Mouse (Mus musculus) liver, postnatal 0 days (tissue): ENCODE measurements around the gene Col6a1. TPM values are rescaled to one million over a fixed set of nuclear protein-coding genes. Genes with fewer than 3 reads are reported as not detected.

Experiments used
- ATAC-seq: fragments of 200-750 bp; cut with Nextera tagmentation; 2 replicates; pipeline ENCODE4 v1.8.0; 2017; ENCODE audit warnings: mild to moderate bottlenecking, moderate library complexity
- DNase-seq: peaks from one replicate; pipeline ENCODE4 v3.0.0-alpha.2; 2016
- H3K27ac ChIP-seq: fragments of 300-500 bp; sonication (generic); 2 replicates; pipeline ENCODE4 v1.5.1; 2014; ENCODE audit warnings: antibody characterized with exemption, moderate library complexity, mild to moderate bottlenecking, low read depth
- H3K27me3 ChIP-seq: fragments of 300-500 bp; sonication (generic); 2 replicates; pipeline ENCODE4 v1.6.1; 2014; ENCODE audit warnings: low read length, control low read depth, mixed read lengths; ENCODE audit not compliant: insufficient read depth
- H3K36me3 ChIP-seq: fragments of 300-500 bp; sonication (generic); replicated peaks from 2 replicates; pipeline ENCODE4 v1.6.1; 2014; ENCODE audit warnings: mild to moderate bottlenecking, control low read depth, low read length, moderate library complexity, mixed read lengths; ENCODE audit not compliant: insufficient read depth
- H3K4me1 ChIP-seq: fragments of 300-500 bp; sonication (generic); 2 replicates; pipeline ENCODE4 v1.6.1; 2014; ENCODE audit warnings: antibody characterized with exemption, mild to moderate bottlenecking, control low read depth; ENCODE audit not compliant: insufficient read depth
- H3K4me2 ChIP-seq: fragments of 300-500 bp; sonication (generic); 2 replicates; pipeline ENCODE4 v1.6.1; 2014; ENCODE audit warnings: low read depth, mild to moderate bottlenecking, low read length, moderate library complexity, mixed read lengths
- H3K4me3 ChIP-seq: fragments of 300-500 bp; sonication (generic); 2 replicates; pipeline ENCODE4 v1.5.1; 2014; ENCODE audit warnings: low read depth, low read length
- H3K9ac ChIP-seq: fragments of 300-500 bp; sonication (generic); replicated peaks from 2 replicates; pipeline ENCODE4 v1.6.1; 2014; ENCODE audit warnings: mild to moderate bottlenecking, moderate library complexity
- H3K9me3 ChIP-seq: fragments of 300-500 bp; sonication (generic); 2 replicates; pipeline ENCODE4 v1.6.1; 2016; ENCODE audit warnings: mild to moderate bottlenecking, control low read depth, low read length, mixed read lengths
- CTCF ChIP-seq: sonication (generic); IDR thresholded peaks from 2 replicates; pipeline ENCODE4 v1.5.1; 2016; ENCODE audit warnings: antibody characterized with exemption, low read depth
- EP300 ChIP-seq: IDR thresholded peaks from 2 replicates; pipeline ENCODE4 v1.6.1; 2016; ENCODE audit warnings: antibody characterized with exemption, low read depth, mild to moderate bottlenecking
- WGBS: fragments of 180-500 bp; shearing (Covaris S2); extraction: QIAGEN DNeasy Blood & Tissue Kit; methylation state at CpG from one replicate; pipeline ENCODE4 v1.1.7; 2014; ENCODE audit not compliant: insufficient replicate concordance; 5-methylcytosine and 5-hydroxymethylcytosine counted together
- polyA plus RNA-seq: library from polyadenylated mRNA; unstranded; fragments of >200 nt; fragmentation: Nextera tagmentation; extraction: Ambion mirVana; gene quantifications from 2 replicates; pipeline ENCODE4 v1.2.1, GENCODE M21; 2015

The Col6a1 gene
- polyA plus RNA-seq, 1 experiment from 2014 or later = 8.7 TPM

DNA sequence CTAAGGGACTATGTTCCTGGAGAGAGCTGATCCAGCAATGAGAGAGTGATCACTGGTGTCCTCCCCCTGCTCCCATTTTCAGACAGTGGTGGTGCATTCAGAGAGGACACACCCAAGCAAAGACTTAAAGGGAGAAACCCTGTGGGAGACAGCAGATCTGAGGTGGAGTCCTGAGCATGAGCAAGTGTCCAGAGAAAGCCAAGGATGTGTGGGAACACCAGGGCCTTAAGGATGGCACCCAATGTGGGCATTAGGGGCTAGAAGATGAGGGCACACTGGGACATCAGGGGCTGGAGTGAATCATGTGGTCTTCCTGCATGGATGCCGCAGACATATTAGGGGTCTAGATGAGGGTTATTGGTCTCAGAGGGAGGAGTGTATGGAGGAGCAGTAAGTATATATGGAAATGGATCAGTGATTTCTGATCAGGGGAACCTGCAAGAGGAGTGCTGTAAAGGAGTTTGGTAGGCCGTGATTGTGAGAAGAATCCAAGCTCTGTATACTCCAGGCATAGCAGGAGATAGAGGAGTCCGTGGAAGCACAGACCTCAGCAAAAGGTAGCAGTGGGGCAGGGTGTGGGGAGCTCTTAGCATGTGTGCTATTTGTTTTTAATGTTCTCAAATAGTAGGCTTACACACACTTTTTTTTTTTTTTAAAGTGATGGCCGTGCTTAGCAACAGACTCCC lies 57.6 kb downstream of the Col6a1 start:
- 72% methylated on average over 4 of the region's 4 CpGs for WGBS

DNA sequence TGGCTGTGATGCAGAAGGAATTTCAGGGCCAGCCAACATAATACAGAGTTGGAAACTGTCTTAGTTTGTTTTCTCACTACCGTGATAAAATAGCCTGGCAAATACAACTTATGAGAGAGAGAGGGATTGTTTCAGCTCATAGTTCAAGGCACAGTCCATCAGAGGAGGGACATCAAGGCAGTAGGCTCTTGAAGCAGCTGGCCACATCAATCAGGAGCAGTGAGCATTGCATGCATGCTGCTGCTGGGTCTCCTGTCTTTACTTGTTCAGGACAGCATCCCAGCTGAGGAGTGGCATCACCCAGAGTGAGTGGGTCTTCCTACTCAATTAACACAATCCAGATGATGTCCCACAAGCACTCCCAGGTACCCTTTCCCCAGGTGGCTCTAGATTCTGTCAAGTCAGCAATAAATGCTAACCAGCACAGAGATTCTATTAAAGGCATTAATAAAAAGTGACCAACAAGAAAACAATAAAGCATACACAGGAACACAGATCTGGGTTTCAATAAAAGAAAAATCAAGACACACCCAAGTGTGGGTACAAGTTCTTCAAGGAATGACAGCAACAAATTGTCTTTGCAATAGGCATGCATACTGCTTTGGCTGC lies 58.7 kb downstream of the Col6a1 start:
- H3K4me3 ChIP-seq = no peak overlapping the region
- no peaks in the 10 kb centered on the region for H3K27me3 ChIP-seq
- ATAC-seq = no peak
- WGBS = 71% methylated on average over 1 of the region's 1 CpGs
- H3K9ac ChIP-seq = no peak overlapping the region
- H3K4me2 ChIP-seq = no peak overlapping the region
- no peak for TF ChIP-seq CTCF
- TF ChIP-seq EP300 = no peak
- H3K36me3 ChIP-seq = no peaks in the 10 kb centered on the region
- H3K9me3 ChIP-seq = peaks cover 12% of the 10 kb centered on the region
- no peaks in the 10 kb centered on the region for H3K4me1 ChIP-seq
- no peak overlapping the region for H3K27ac ChIP-seq
- DNase-seq = no peak

More for the DNA sequence above, 57.6 kb downstream of the Col6a1 start:
- no peak overlapping the region for H3K27ac ChIP-seq
- no peaks in the 10 kb centered on the region for H3K4me1 ChIP-seq
- H3K4me3 ChIP-seq = no peak overlapping the region
- no peaks in the 10 kb centered on the region for H3K36me3 ChIP-seq
- ATAC-seq (no peak), DNase-seq (no peak)
- H3K27me3 ChIP-seq = no peaks in the 10 kb centered on the region
- TF ChIP-seq CTCF = no peak
- TF ChIP-seq EP300 = no peak
- peaks cover 12% of the 10 kb centered on the region for H3K9me3 ChIP-seq
- H3K4me2 ChIP-seq = no peak overlapping the region
- H3K9ac ChIP-seq = no peak overlapping the region

DNA sequence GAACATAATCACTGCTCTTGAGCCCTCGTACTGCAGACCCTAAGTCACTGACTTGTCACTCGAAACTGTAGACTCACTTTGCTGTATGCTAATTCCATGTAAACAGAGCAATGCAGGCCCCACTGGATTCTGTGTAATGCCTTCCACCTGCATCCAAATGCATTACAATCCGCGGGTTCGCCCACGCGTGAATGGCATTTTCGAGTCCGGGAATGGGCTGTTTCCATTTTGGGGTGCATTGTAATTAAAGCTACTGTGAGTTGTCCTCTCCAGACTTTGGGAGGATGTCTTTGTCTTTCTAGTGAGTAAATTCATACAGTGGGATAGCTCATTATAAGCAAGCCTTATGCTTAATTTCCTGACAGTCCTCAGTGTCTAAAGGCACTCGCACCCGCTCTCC lies 60.4 kb downstream of the Col6a1 start:
- Histone ChIP-seq H3K9ac (no peak overlapping the region), H3K36me3 (no peaks in the 10 kb centered on the region), H3K9me3 (peaks cover 12% of the 10 kb centered on the region), H3K4me1 (no peaks in the 10 kb centered on the region), H3K4me2 (no peak overlapping the region), H3K27ac (no peak overlapping the region), H3K27me3 (no peaks in the 10 kb centered on the region), H3K4me3 (no peak overlapping the region)
- peak; percentile 4 for DNase-seq
- ATAC-seq = no peak
- WGBS = 90% methylated on average over 11 of the region's 11 CpGs
- no peak for TF ChIP-seq CTCF
- no peak for TF ChIP-seq EP300

DNA sequence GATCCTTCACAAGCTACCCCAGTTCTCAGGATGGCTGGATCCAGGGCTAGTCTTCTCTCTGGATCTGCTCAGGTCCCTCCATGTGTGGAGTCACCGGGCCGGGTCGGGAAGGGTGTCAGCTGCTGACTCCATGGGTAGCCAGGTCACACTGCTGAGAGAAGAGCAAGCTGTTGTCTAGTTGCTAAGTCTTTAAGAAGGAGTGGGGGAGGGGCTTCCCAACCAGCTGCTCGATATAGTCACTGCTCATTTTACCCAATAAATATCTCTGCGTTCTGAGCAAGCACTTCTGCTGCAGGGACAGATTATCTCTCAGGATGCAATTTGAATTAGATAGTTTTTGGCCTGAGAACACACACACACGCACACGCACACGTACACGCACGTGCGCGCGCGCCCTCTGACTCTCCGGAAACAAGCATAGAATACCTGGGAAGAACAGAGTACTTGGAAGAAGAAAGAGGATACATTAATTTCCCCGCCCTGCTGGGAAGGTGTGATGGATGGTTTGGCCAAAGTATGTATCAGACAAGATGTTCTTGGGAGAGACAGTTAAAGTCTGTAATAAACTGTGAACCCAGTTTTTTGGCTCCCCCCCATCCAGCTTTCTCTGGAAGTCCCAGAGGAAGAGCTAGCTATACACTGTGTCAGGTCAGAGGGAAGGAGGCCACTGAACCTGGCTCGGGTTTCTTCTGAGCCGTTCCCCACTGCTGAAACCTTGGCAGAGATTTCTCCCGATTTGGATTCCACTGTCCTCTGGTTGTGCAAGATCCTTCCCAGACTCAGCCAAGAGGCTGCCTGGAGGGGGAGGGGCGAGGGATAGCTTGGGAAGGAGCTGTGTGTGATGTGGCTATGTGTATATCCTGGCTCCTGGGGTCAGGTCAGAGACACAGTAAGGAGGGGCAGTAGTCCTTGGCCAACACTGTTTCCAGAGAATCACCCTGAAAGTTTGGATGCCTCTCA lies 61.5 kb downstream of the Col6a1 start:
- ATAC-seq = no peak
- TF ChIP-seq CTCF (no peak), EP300 (no peak)
- Histone ChIP-seq H3K9ac (no peak overlapping the region), H3K36me3 (no peaks in the 10 kb centered on the region), H3K4me1 (no peaks in the 10 kb centered on the region), H3K4me3 (no peak overlapping the region), H3K27me3 (no peaks in the 10 kb centered on the region), H3K27ac (no peak overlapping the region), H3K9me3 (peaks cover 12% of the 10 kb centered on the region), H3K4me2 (no peak overlapping the region)
- DNase-seq = peak; percentile 17
- 72% methylated on average over 20 of the region's 20 CpGs for WGBS

Other genes starting within 250 kb of the Col6a1 start
- gene Lss, start 194.6 kb downstream of the Col6a1 start, polyA plus RNA-seq = 14.5 and 15.8 TPM in 2 replicates
- gene Spatc1l, start 163.9 kb downstream of the Col6a1 start, polyA plus RNA-seq = not detected in 2 replicates
- gene Ftcd, start 150.5 kb downstream of the Col6a1 start, polyA plus RNA-seq = 171 TPM in 2 replicates
- 5.9 and 6.2 TPM in 2 replicates for gene Col6a2, start 102.5 kb downstream of the Col6a1 start, polyA plus RNA-seq
- 2.7 and 2.9 TPM in 2 replicates for gene Pcbp3, start 235.7 kb upstream of the Col6a1 start, polyA plus RNA-seq